Comparison of ENCODE assay signal across 14 mouse cellular contexts in genomic region chr1:46922904-46923303, GRCm38 (mm10).
"Had no signal": no experiment of that assay in that cellular context is flagged by ENCODE, and none has a peak within 500 bp of the region (broad histone marks: within the 10 kb centered on the region; RNA-seq: fewer than 3 reads in every experiment).

No protein-coding gene starts in this region.

- H3K4me1 ChIP-seq: limb, embryonic 15.5 days; midbrain, embryonic 10.5 days; neural tube, embryonic 13.5 days; stomach, embryonic 15.5 days had no signal

- H3K4me3 ChIP-seq: limb, embryonic 15.5 days; liver, embryonic 12.5 days; midbrain, embryonic 10.5 days; neural tube, embryonic 13.5 days; stomach, embryonic 15.5 days had no signal

- DNase-seq: kidney, adult 2 months; kidney, postnatal 36 days; lung, embryonic 14.5 days; lung, postnatal 10 days; lung, postnatal 4 days; midbrain, embryonic 14.5 days; right cerebral cortex, adult 18-20 months; right cerebral cortex, postnatal 25 days; thymus, postnatal 36 days had no signal

- H3K27ac ChIP-seq: limb, embryonic 15.5 days; liver, embryonic 12.5 days; midbrain, embryonic 10.5 days; neural tube, embryonic 13.5 days; stomach, embryonic 15.5 days had no signal

- H3K27me3 ChIP-seq: limb, embryonic 15.5 days; liver, embryonic 12.5 days; neural tube, embryonic 13.5 days; stomach, embryonic 15.5 days had no signal

- H3K36me3 ChIP-seq: limb, embryonic 15.5 days; liver, embryonic 12.5 days; midbrain, embryonic 10.5 days; neural tube, embryonic 13.5 days; stomach, embryonic 15.5 days had no signal
